Mouse (Mus musculus): ENCODE measurements at regions not wholly inside any gene's neighbourhood (a gene's known extent, or its start where the extent isn't known, plus 50 kb on each side); places are given as distances from the start of the nearest gene placed in this dataset.

- Histone ChIP-seq H3K36me3 (no peaks in the 10 kb centered on the region), H3K4me2 (no peak overlapping the region), H3K27ac (ENCODE audit: poor library complexity, severe bottlenecking) (no peak overlapping the region), H3K4me3 (no peak overlapping the region), H3K9me3 (replicated peaks) (peaks cover 3% of the 10 kb centered on the region; the same call in 1 of the 2 replicates), H3K4me1 (replicated peaks) (no peaks in the 10 kb centered on the region), H3K9ac (no peak overlapping the region), H3K27me3 (replicated peaks) (no peaks in the 10 kb centered on the region)
- no peak for ATAC-seq (ENCODE audit: insufficient number of reproducible peaks, low FRiP score)
- 51% methylated on average over 3 of the region's 3 CpGs for WGBS
Observed at GRCm38 (mm10) chr3:128113209-128113608, 217.1 kb upstream of the Fam241a start.

- Histone ChIP-seq H3K4me3 (no peak overlapping the region), H3K27me3 (replicated peaks) (no peaks in the 10 kb centered on the region), H3K4me1 (replicated peaks) (no peaks in the 10 kb centered on the region), H3K27ac (ENCODE audit: poor library complexity, severe bottlenecking) (no peak overlapping the region), H3K9ac (no peak overlapping the region), H3K36me3 (no peaks in the 10 kb centered on the region), H3K9me3 (replicated peaks) (peaks cover 3% of the 10 kb centered on the region; the same call in 1 of the 2 replicates), H3K4me2 (no peak overlapping the region)
- no peak for ATAC-seq (ENCODE audit: insufficient number of reproducible peaks, low FRiP score)
- WGBS = 69% methylated on average over 2 of the region's 2 CpGs
Observed at GRCm38 (mm10) chr3:128110406-128110805, 214.3 kb upstream of the Fam241a start.

- Histone ChIP-seq H3K27ac (ENCODE audit: poor library complexity, severe bottlenecking) (no peak overlapping the region), H3K4me2 (no peak overlapping the region), H3K36me3 (no peaks in the 10 kb centered on the region), H3K4me3 (no peak overlapping the region), H3K9ac (no peak overlapping the region), H3K27me3 (replicated peaks) (no peaks in the 10 kb centered on the region), H3K4me1 (replicated peaks) (no peaks in the 10 kb centered on the region), H3K9me3 (replicated peaks) (no peaks in the 10 kb centered on the region)
- 86% methylated on average over 6 of the region's 6 CpGs for WGBS
- ATAC-seq (ENCODE audit: insufficient number of reproducible peaks, low FRiP score) = no peak
Observed at GRCm38 (mm10) chr3:128104516-128104915, 208.4 kb upstream of the Fam241a start.

- Histone ChIP-seq H3K36me3 (no peaks in the 10 kb centered on the region), H3K4me2 (no peak overlapping the region), H3K27me3 (replicated peaks) (no peaks in the 10 kb centered on the region), H3K4me1 (replicated peaks) (0 out of 2 replicates have a peak, but pooled peaks cover 2% of the 10 kb centered on the region), H3K9ac (no peak overlapping the region), H3K9me3 (replicated peaks) (0 out of 2 replicates have a peak, but pooled peaks cover 3% of the 10 kb centered on the region), H3K4me3 (no peak overlapping the region), H3K27ac (ENCODE audit: poor library complexity, severe bottlenecking) (no peak overlapping the region)
- no peak for ATAC-seq (ENCODE audit: insufficient number of reproducible peaks, low FRiP score)
Observed at GRCm38 (mm10) chr3:128093046-128093445, 196.9 kb upstream of the Fam241a start.

- Histone ChIP-seq H3K4me2 (no peak overlapping the region), H3K9me3 (replicated peaks) (0 out of 2 replicates have a peak, but pooled peaks cover 3% of the 10 kb centered on the region), H3K4me3 (no peak overlapping the region), H3K36me3 (no peaks in the 10 kb centered on the region), H3K27ac (ENCODE audit: poor library complexity, severe bottlenecking) (no peak overlapping the region), H3K9ac (no peak overlapping the region), H3K27me3 (replicated peaks) (no peaks in the 10 kb centered on the region), H3K4me1 (replicated peaks) (no peaks in the 10 kb centered on the region)
- WGBS = 29% methylated on average over 4 of the region's 4 CpGs
- 0 out of 2 replicates have a peak, but pooled peaks have one; percentile 42 for ATAC-seq (ENCODE audit: insufficient number of reproducible peaks, low FRiP score)
Observed at GRCm38 (mm10) chr3:128088207-128088606, 192.1 kb upstream of the Fam241a start.

GRCm38 (mm10) chr3:128087163-128087562, 191.0 kb upstream of the Fam241a start:
- 81% methylated on average over 10 of the region's 10 CpGs for WGBS
- no peak overlapping the region for H3K27ac ChIP-seq (ENCODE audit: poor library complexity, severe bottlenecking)
- no peak overlapping the region for H3K9ac ChIP-seq
- no peak overlapping the region for H3K4me3 ChIP-seq
- no peak overlapping the region for H3K4me2 ChIP-seq
- no peaks in the 10 kb centered on the region for H3K27me3 ChIP-seq (replicated peaks)
- H3K36me3 ChIP-seq = no peaks in the 10 kb centered on the region
- ATAC-seq (ENCODE audit: insufficient number of reproducible peaks, low FRiP score) = no peak
- 0 out of 2 replicates have a peak, but pooled peaks cover 3% of the 10 kb centered on the region for H3K9me3 ChIP-seq (replicated peaks)
- peaks cover 5% of the 10 kb centered on the region for H3K4me1 ChIP-seq (replicated peaks)

- Histone ChIP-seq H3K9me3 (replicated peaks) (no peaks in the 10 kb centered on the region), H3K27me3 (replicated peaks) (no peaks in the 10 kb centered on the region), H3K36me3 (no peaks in the 10 kb centered on the region), H3K27ac (ENCODE audit: poor library complexity, severe bottlenecking) (no peak overlapping the region), H3K9ac (no peak overlapping the region), H3K4me2 (no peak overlapping the region), H3K4me3 (no peak overlapping the region), H3K4me1 (replicated peaks) (peaks cover 10% of the 10 kb centered on the region)
- 46% methylated on average over 6 of the region's 6 CpGs for WGBS
- ATAC-seq (ENCODE audit: insufficient number of reproducible peaks, low FRiP score) = peak; percentile 63; the same call in 1 of the 2 replicates
Observed at GRCm38 (mm10) chr3:128082463-128082862, 186.3 kb upstream of the Fam241a start.

GRCm38 (mm10) chr3:128081430-128081829, 185.3 kb upstream of the Fam241a start:
- WGBS = 80% methylated on average over 1 of the region's 1 CpGs

GRCm38 (mm10) chr3:128067861-128068260, 171.7 kb upstream of the Fam241a start:
- no peaks in the 10 kb centered on the region for H3K9me3 ChIP-seq (replicated peaks)
- no peak overlapping the region for H3K27ac ChIP-seq (ENCODE audit: poor library complexity, severe bottlenecking)
- no peak overlapping the region for H3K4me2 ChIP-seq
- ATAC-seq (ENCODE audit: insufficient number of reproducible peaks, low FRiP score) = no peak
- H3K4me3 ChIP-seq = no peak overlapping the region
- no peak overlapping the region for H3K9ac ChIP-seq
- H3K4me1 ChIP-seq (replicated peaks) = no peaks in the 10 kb centered on the region
- no peaks in the 10 kb centered on the region for H3K27me3 ChIP-seq (replicated peaks)
- no peaks in the 10 kb centered on the region for H3K36me3 ChIP-seq
- 64% methylated on average over 4 of the region's 4 CpGs for WGBS

More at GRCm38 (mm10) chr3:128081430-128081829, 185.3 kb upstream of the Fam241a start:
- Histone ChIP-seq H3K9ac (no peak overlapping the region), H3K4me3 (no peak overlapping the region), H3K36me3 (no peaks in the 10 kb centered on the region), H3K27me3 (replicated peaks) (no peaks in the 10 kb centered on the region), H3K27ac (ENCODE audit: poor library complexity, severe bottlenecking) (no peak overlapping the region), H3K4me1 (replicated peaks) (peaks cover 10% of the 10 kb centered on the region), H3K9me3 (replicated peaks) (no peaks in the 10 kb centered on the region), H3K4me2 (no peak overlapping the region)
- no peak for ATAC-seq (ENCODE audit: insufficient number of reproducible peaks, low FRiP score)

GRCm38 (mm10) chr3:128054031-128054430, 157.9 kb upstream of the Fam241a start:
- Histone ChIP-seq H3K9ac (no peak overlapping the region), H3K4me2 (no peak overlapping the region), H3K36me3 (no peaks in the 10 kb centered on the region), H3K4me3 (no peak overlapping the region), H3K27me3 (replicated peaks) (no peaks in the 10 kb centered on the region), H3K27ac (ENCODE audit: poor library complexity, severe bottlenecking) (no peak overlapping the region), H3K9me3 (replicated peaks) (no peaks in the 10 kb centered on the region), H3K4me1 (replicated peaks) (0 out of 2 replicates have a peak, but pooled peaks cover 2% of the 10 kb centered on the region)
- no peak for ATAC-seq (ENCODE audit: insufficient number of reproducible peaks, low FRiP score)
- WGBS = 83% methylated on average over 9 of the region's 9 CpGs

- Histone ChIP-seq H3K9ac (no peak overlapping the region), H3K4me1 (replicated peaks) (peaks cover 6% of the 10 kb centered on the region), H3K9me3 (replicated peaks) (no peaks in the 10 kb centered on the region), H3K27ac (ENCODE audit: poor library complexity, severe bottlenecking) (no peak overlapping the region), H3K27me3 (replicated peaks) (no peaks in the 10 kb centered on the region), H3K4me3 (no peak overlapping the region), H3K36me3 (no peaks in the 10 kb centered on the region), H3K4me2 (no peak overlapping the region)
- no peak for ATAC-seq (ENCODE audit: insufficient number of reproducible peaks, low FRiP score)
- 74% methylated on average over 3 of the region's 3 CpGs for WGBS
Observed at GRCm38 (mm10) chr3:128043709-128044108, 147.6 kb upstream of the Fam241a start.

Measured in heart, embryonic 12.5 days (tissue).